Mouse (Mus musculus): Measurements from ENCODE around the gene Stfa3.
"Not testable (repeated sequence)": the region's sequence is repeated elsewhere in the genome, so short reads cannot be mapped to it uniquely, and the experiment has no call there.

The Stfa3 gene

GRCm38 (mm10) chr16:36455342-36455802 is at the start of gene Stfa3:
Gene Stfa3 (minus strand): TSS chr16:36455392.
- DNase-seq (ENCODE audit: low spot score), result no peak

- DNase-seq (ENCODE audit: low spot score), result no peak
These were observed 47.1 kb upstream of the Stfa3 start for GRCm38 (mm10) chr16:36502286-36502685.

- DNase-seq (ENCODE audit: low spot score), result no peak
These were observed 37.2 kb upstream of the Stfa3 start for GRCm38 (mm10) chr16:36492420-36492819.

- DNase-seq (ENCODE audit: low spot score), result no peak
These were observed 21.7 kb upstream of the Stfa3 start for GRCm38 (mm10) chr16:36476866-36477265.

- no peak for DNase-seq (ENCODE audit: low spot score)
These were observed 20.3 kb upstream of the Stfa3 start for GRCm38 (mm10) chr16:36475530-36475929.

- DNase-seq (ENCODE audit: low spot score), result no peak
These were observed 19.7 kb upstream of the Stfa3 start for GRCm38 (mm10) chr16:36474849-36475248.

- DNase-seq (ENCODE audit: low spot score), result peak; percentile 61
These were observed 18.3 kb upstream of the Stfa3 start for GRCm38 (mm10) chr16:36473217-36474216.

GRCm38 (mm10) chr16:36471066-36471633 is 16.0 kb upstream of the Stfa3 start:
- no peak for DNase-seq (ENCODE audit: low spot score)

- peak; percentile 46 for DNase-seq (ENCODE audit: low spot score)
These were observed 14.8 kb upstream of the Stfa3 start for GRCm38 (mm10) chr16:36469955-36470478.

GRCm38 (mm10) chr16:36469367-36469766 is 14.2 kb upstream of the Stfa3 start:
- no peak for DNase-seq (ENCODE audit: low spot score)

GRCm38 (mm10) chr16:36468862-36469261 is 13.7 kb upstream of the Stfa3 start:
- DNase-seq (ENCODE audit: low spot score), result peak; percentile 53

GRCm38 (mm10) chr16:36467936-36468335 is 12.7 kb upstream of the Stfa3 start:
- no peak for DNase-seq (ENCODE audit: low spot score)

GRCm38 (mm10) chr16:36465436-36465835 is 10.2 kb upstream of the Stfa3 start:
- DNase-seq (ENCODE audit: low spot score), result no peak

GRCm38 (mm10) chr16:36464076-36464475 is 8.9 kb upstream of the Stfa3 start:
- DNase-seq (ENCODE audit: low spot score), result no peak

- no peak for DNase-seq (ENCODE audit: low spot score)
These were observed 5.2 kb upstream of the Stfa3 start for GRCm38 (mm10) chr16:36460426-36460825.

GRCm38 (mm10) chr16:36420979-36421378 is 34.2 kb downstream of the Stfa3 start:
- DNase-seq (ENCODE audit: low spot score), result not testable (repeated sequence)

GRCm38 (mm10) chr16:36408357-36408756 is 46.8 kb downstream of the Stfa3 start, which contains the start of gene Stfa2:
Gene Stfa2 (minus strand): TSS chr16:36408457.
- DNase-seq (ENCODE audit: low spot score), result no peak
